Mouse (Mus musculus) liver, embryonic 15.5 days (tissue): ENCODE measurements at regions not wholly inside any gene's neighbourhood (a gene's known extent, or its start where the extent isn't known, plus 50 kb on each side); places are given as distances from the start of the nearest gene placed in this dataset.

Experiments used
- ATAC-seq: fragments of 200-750 bp; cut with Nextera tagmentation; 2 replicates; pipeline ENCODE4 v1.8.0; 2017; ENCODE audit warnings: moderate number of reproducible peaks, mild to moderate bottlenecking, moderate library complexity; ENCODE audit not compliant: insufficient read depth
- H3K27ac ChIP-seq: fragments of 300-500 bp; sonication (generic); replicated peaks from 2 replicates; pipeline ENCODE4 v1.5.1; 2015; ENCODE audit warnings: mild to moderate bottlenecking, inconsistent platforms
- H3K27me3 ChIP-seq: fragments of 300-500 bp; sonication (generic); 2 replicates; pipeline ENCODE4 v1.6.1; 2015; ENCODE audit warnings: mild to moderate bottlenecking, inconsistent platforms
- H3K36me3 ChIP-seq: fragments of 300-500 bp; sonication (generic); replicated peaks from 2 replicates; pipeline ENCODE4 v1.6.1; 2015; ENCODE audit warnings: moderate library complexity, mild to moderate bottlenecking, inconsistent platforms
- H3K4me1 ChIP-seq: fragments of 300-500 bp; sonication (generic); replicated peaks from 2 replicates; pipeline ENCODE4 v1.6.1; 2015; ENCODE audit warnings: inconsistent platforms
- H3K4me2 ChIP-seq: fragments of 300-500 bp; sonication (generic); 2 replicates; pipeline ENCODE4 v1.6.1; 2015; ENCODE audit warnings: moderate library complexity, mild to moderate bottlenecking, inconsistent platforms
- H3K4me3 ChIP-seq: fragments of 300-500 bp; sonication (generic); replicated peaks from 2 replicates; pipeline ENCODE4 v1.5.1; 2015; ENCODE audit warnings: mild to moderate bottlenecking, inconsistent platforms
- H3K9ac ChIP-seq: fragments of 300-500 bp; sonication (generic); 2 replicates; pipeline ENCODE4 v1.6.1; 2015; ENCODE audit warnings: moderate library complexity, mild to moderate bottlenecking, inconsistent platforms
- H3K9me3 ChIP-seq: fragments of 300-500 bp; sonication (generic); replicated peaks from 2 replicates; pipeline ENCODE4 v1.6.1; 2016; ENCODE audit warnings: inconsistent platforms
- WGBS: fragments of 180-500 bp; shearing (Covaris S2); methylation state at CpG from one replicate; pipeline ENCODE4 v1.1.7; 2015; ENCODE audit warnings: mixed read lengths; ENCODE audit not compliant: insufficient replicate concordance; 5-methylcytosine and 5-hydroxymethylcytosine counted together

DNA sequence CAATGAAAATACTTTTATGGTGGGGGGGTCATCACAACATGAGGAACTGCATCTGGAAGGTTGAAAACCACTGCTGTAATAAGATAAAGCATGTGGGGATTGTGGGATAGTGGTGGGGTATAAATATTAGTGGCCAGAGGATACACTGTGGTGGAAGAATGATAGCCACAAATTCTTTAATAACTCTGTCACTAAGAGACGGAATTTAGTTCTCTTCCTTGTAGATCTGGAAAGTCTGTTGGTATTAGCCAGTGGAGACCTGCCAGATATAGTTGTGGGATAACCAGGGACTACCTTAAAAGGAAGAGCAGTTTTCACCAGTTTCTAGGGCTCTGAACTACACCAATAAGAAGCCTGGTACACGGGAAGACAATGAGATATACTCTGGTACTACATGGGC, 161.8 kb downstream of the Tmx1 start:
- Histone ChIP-seq H3K27ac (no peak overlapping the region), H3K9me3 (no peaks in the 10 kb centered on the region), H3K4me3 (no peak overlapping the region), H3K27me3 (no peaks in the 10 kb centered on the region), H3K36me3 (no peaks in the 10 kb centered on the region), H3K9ac (no peak overlapping the region), H3K4me2 (no peak overlapping the region), H3K4me1 (0 out of 2 replicates have a peak, but pooled peaks cover 5% of the 10 kb centered on the region)
- 55% methylated on average over 2 of the region's 2 CpGs for WGBS
- no peak for ATAC-seq

DNA sequence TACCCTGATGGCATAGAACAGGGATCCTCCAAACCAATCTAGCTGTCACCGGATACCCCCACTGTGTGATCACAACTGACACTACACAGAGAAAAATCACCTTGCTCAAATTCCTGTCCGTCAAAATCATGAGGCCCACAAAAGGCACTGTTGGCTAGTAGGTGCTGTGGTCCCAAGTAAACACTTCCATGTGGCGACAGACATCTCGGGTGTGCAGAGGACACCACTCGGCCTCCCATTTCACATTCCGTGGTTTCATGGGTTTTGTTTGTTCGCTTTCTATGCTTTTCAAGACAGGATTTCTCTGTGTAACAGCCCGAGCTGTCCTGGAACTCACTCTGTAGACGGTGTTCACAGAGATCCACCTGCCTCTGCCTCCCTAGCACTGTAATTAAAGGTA, 162.2 kb downstream of the Tmx1 start:
- Histone ChIP-seq H3K4me2 (no peak overlapping the region), H3K4me3 (no peak overlapping the region), H3K36me3 (no peaks in the 10 kb centered on the region), H3K4me1 (0 out of 2 replicates have a peak, but pooled peaks cover 5% of the 10 kb centered on the region), H3K27ac (no peak overlapping the region), H3K9me3 (no peaks in the 10 kb centered on the region), H3K9ac (no peak overlapping the region), H3K27me3 (no peaks in the 10 kb centered on the region)
- WGBS, result 62% methylated on average over 9 of the region's 9 CpGs
- ATAC-seq, result no peak

DNA sequence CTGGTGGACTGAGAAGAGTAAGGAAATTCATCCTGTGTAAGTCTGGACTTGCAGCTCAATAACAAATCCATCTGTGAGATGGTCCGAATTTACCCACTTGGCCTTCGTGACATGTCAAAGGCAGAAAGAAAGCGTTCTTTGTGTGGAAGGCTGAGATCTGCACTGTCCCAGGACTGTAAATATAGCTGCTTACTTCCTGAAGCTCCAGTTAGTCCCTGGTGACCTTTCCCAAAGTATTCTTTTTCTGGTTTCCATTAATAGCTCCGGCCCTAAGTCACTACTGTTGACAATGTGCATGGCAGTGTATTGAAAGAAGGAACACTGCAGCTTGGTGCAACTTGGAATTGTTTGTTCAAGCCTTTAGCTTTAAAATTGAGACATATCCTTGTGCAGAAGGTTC, 163.2 kb downstream of the Tmx1 start:
- Histone ChIP-seq H3K4me2 (no peak overlapping the region), H3K9ac (no peak overlapping the region), H3K4me3 (no peak overlapping the region), H3K36me3 (no peaks in the 10 kb centered on the region), H3K27ac (no peak overlapping the region), H3K4me1 (0 out of 2 replicates have a peak, but pooled peaks cover 5% of the 10 kb centered on the region), H3K9me3 (no peaks in the 10 kb centered on the region), H3K27me3 (no peaks in the 10 kb centered on the region)
- ATAC-seq, result no peak
- WGBS, result 53% methylated on average over 4 of the region's 4 CpGs

DNA sequence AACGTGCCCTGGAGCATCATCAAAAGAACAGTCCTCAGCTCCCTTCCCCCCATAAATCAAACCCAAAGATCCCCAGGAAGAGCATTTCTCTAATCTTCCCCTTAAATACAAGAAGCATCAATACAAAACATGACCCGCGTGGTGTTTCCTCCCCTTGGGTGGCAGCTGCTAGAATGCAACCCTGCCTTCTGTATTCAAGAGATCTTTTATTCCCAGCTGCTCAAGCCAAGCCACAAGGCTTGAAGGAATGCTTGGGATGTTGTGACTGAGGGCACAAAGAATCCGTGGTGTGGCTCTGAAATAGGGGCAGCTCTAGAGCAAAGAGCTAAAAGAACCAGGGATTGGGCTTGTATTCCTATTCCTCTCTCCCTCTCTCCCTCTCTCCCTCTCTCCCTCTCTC, 163.6 kb downstream of the Tmx1 start:
- Histone ChIP-seq H3K27ac (no peak overlapping the region), H3K9ac (no peak overlapping the region), H3K27me3 (no peaks in the 10 kb centered on the region), H3K9me3 (no peaks in the 10 kb centered on the region), H3K4me1 (0 out of 2 replicates have a peak, but pooled peaks cover 5% of the 10 kb centered on the region), H3K4me2 (no peak overlapping the region), H3K36me3 (no peaks in the 10 kb centered on the region), H3K4me3 (no peak overlapping the region)
- 46% methylated on average over 4 of the region's 4 CpGs for WGBS
- no peak for ATAC-seq

DNA sequence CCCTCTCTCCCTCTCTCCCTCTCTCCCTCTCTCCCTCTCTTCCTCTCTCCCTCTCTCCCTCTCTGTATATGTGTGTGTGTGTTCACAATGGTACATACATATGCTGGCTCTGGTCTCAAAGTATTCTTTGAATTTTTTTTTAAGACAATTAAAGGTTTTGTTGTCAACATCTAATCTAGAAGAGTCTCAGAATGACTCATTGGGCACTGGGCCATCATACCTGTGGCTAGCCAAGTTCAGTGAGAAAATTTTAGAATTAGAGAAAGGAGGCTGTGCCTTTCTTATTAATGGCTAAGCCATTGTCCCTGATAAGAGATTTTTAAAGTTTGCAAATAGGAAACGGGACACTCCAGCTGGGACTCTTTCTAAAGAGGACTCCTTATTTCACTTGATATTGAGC, 164.1 kb downstream of the Tmx1 start:
- H3K27ac ChIP-seq, result no peak overlapping the region
- no peaks in the 10 kb centered on the region for H3K27me3 ChIP-seq
- H3K9ac ChIP-seq, result no peak overlapping the region
- no peak overlapping the region for H3K4me3 ChIP-seq
- H3K4me1 ChIP-seq, result 0 out of 2 replicates have a peak, but pooled peaks cover 5% of the 10 kb centered on the region
- no peak overlapping the region for H3K4me2 ChIP-seq
- no peak for ATAC-seq
- 50% methylated on average over 1 of the region's 1 CpGs for WGBS
- no peaks in the 10 kb centered on the region for H3K9me3 ChIP-seq
- no peaks in the 10 kb centered on the region for H3K36me3 ChIP-seq

DNA sequence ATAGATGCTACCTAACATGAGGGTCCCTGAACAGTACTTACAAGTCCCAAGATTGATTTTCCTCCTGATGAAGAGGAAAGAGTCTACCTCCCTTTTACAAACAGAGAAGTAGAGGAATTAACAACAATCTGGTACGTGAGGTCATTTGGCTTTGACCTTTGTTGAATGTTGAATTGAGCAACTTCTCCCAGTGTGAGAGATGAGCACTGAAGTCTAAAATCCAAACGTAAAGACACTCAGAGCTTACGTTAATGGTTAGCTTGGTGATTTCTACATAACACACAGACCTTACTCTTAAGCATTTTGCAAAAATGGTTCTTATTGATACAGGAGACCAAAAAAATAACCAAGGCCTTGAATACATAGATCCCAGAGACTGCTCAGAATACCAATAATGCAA, 165.1 kb downstream of the Tmx1 start:
- Histone ChIP-seq H3K4me3 (no peak overlapping the region), H3K27ac (no peak overlapping the region), H3K4me1 (0 out of 2 replicates have a peak, but pooled peaks cover 5% of the 10 kb centered on the region), H3K9me3 (no peaks in the 10 kb centered on the region), H3K9ac (no peak overlapping the region), H3K36me3 (no peaks in the 10 kb centered on the region), H3K4me2 (no peak overlapping the region), H3K27me3 (no peaks in the 10 kb centered on the region)
- 56% methylated on average over 3 of the region's 3 CpGs for WGBS
- ATAC-seq, result no peak

DNA sequence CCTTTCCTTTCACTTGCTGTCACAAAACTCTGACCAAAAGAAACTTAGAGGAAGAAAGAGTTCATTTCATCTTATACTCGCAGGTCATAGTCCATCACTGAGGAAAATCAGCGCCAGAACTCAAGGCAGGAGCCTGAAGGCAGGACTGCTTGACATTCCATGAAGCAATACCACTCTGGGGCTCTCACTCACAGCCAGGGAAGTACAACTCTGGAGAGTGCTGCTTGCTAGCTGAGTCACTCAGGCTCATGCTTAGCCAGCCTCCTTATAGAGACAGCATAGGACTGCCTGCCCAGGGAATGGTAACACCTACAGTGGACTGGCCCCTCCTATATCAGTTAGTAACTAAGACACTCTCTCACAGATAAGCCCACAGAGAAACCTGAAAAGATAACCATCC, 166.5 kb downstream of the Tmx1 start:
- 74% methylated on average over 2 of the region's 2 CpGs for WGBS
- no peak overlapping the region for H3K27ac ChIP-seq

DNA sequence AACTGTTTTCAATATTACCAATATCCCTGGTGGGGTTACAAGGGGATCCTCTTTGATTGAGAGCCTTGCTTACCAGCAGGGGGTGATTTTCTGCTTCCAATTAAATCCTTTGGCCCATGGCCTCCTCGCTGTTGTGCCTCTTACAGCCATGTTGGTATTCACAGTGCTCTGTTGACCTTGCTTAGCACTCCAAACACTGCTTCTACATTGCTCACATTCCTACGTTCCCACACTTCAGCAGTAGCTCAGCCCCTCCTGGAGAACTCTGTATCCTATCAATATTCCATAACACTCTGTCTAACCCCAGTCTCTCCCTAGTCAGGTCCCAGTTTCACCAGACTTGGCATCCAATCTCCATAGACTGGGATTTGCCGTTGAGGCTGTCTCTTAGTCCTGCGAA, 169.1 kb downstream of the Tmx1 start:
- H3K27ac ChIP-seq, result no peak overlapping the region
- H3K9me3 ChIP-seq, result no peaks in the 10 kb centered on the region
- no peak overlapping the region for H3K9ac ChIP-seq
- no peaks in the 10 kb centered on the region for H3K4me1 ChIP-seq
- no peaks in the 10 kb centered on the region for H3K36me3 ChIP-seq
- no peak overlapping the region for H3K4me3 ChIP-seq
- WGBS, result 70% methylated on average over 4 of the region's 4 CpGs
- no peaks in the 10 kb centered on the region for H3K27me3 ChIP-seq
- no peak overlapping the region for H3K4me2 ChIP-seq
- ATAC-seq, result no peak

More for the DNA sequence above, 166.5 kb downstream of the Tmx1 start:
- ATAC-seq, result no peak
- no peaks in the 10 kb centered on the region for H3K36me3 ChIP-seq
- H3K9me3 ChIP-seq, result no peaks in the 10 kb centered on the region
- H3K4me3 ChIP-seq, result no peak overlapping the region
- H3K27me3 ChIP-seq, result no peaks in the 10 kb centered on the region
- no peak overlapping the region for H3K4me2 ChIP-seq
- H3K4me1 ChIP-seq, result 0 out of 2 replicates have a peak, but pooled peaks cover 5% of the 10 kb centered on the region
- H3K9ac ChIP-seq, result no peak overlapping the region

DNA sequence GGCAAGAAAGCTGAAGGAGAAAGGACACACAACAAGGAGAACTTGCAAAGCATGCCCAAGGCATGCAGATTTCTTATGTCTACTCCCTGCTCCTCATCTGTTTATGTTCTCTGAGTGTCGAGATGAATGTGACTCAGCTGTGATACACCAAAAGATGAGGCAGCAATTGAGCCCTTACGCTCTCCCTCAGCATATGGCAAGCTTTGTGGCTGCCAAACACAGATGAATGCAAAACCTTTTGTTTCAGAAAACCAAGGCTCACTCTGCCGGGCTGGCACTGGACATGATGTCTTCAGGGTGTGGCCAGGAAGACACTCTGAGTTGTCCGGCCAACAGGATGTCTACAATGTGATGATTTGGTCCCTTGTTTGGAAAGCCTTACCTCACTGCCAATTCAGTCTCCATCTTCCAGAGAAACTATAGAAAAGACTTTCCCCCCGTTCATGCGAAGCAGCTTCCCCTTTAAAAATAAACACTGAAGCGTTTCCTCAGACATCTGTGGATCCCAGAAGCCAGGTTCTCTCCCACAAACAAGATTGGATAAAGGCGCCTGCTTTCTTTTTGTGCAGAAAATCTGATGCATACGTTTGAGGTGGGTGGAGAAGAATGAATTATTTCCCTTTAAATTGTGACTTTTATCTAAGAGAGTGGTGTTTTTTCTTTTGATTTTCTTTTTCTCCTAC, 171.5 kb downstream of the Tmx1 start:
- no peak overlapping the region for H3K9ac ChIP-seq
- H3K4me2 ChIP-seq, result no peak overlapping the region
- no peaks in the 10 kb centered on the region for H3K36me3 ChIP-seq
- no peaks in the 10 kb centered on the region for H3K4me1 ChIP-seq
- no peak overlapping the region for H3K27ac ChIP-seq
- no peak overlapping the region for H3K4me3 ChIP-seq
- no peaks in the 10 kb centered on the region for H3K27me3 ChIP-seq
- ATAC-seq, result no peak
- 46% methylated on average over 9 of the region's 9 CpGs for WGBS
- no peaks in the 10 kb centered on the region for H3K9me3 ChIP-seq

DNA sequence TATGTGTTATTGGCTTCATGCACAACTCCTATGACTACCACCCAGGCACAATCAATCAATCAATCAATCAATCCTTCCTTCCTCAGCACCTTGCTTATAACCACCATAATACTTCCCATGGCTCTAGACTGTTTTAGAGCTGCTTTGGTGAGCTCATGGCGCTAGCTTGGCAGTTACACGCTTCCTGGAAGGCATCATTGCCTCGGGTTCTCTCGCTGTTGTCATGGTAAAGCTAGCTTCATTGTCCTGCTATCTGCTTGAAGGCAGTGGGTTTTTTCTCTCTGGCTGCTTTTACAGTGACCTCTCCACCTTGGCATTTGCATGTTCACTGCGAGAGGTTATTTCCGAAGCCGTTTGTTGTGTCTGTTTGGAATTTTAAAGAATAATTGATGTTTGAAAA, 174.7 kb downstream of the Tmx1 start:
- no peak for ATAC-seq
- Histone ChIP-seq H3K36me3 (no peaks in the 10 kb centered on the region), H3K27ac (no peak overlapping the region), H3K27me3 (no peaks in the 10 kb centered on the region), H3K9me3 (no peaks in the 10 kb centered on the region), H3K4me2 (no peak overlapping the region), H3K4me3 (no peak overlapping the region), H3K4me1 (no peaks in the 10 kb centered on the region), H3K9ac (no peak overlapping the region)
- WGBS, result 66% methylated on average over 7 of the region's 7 CpGs

DNA sequence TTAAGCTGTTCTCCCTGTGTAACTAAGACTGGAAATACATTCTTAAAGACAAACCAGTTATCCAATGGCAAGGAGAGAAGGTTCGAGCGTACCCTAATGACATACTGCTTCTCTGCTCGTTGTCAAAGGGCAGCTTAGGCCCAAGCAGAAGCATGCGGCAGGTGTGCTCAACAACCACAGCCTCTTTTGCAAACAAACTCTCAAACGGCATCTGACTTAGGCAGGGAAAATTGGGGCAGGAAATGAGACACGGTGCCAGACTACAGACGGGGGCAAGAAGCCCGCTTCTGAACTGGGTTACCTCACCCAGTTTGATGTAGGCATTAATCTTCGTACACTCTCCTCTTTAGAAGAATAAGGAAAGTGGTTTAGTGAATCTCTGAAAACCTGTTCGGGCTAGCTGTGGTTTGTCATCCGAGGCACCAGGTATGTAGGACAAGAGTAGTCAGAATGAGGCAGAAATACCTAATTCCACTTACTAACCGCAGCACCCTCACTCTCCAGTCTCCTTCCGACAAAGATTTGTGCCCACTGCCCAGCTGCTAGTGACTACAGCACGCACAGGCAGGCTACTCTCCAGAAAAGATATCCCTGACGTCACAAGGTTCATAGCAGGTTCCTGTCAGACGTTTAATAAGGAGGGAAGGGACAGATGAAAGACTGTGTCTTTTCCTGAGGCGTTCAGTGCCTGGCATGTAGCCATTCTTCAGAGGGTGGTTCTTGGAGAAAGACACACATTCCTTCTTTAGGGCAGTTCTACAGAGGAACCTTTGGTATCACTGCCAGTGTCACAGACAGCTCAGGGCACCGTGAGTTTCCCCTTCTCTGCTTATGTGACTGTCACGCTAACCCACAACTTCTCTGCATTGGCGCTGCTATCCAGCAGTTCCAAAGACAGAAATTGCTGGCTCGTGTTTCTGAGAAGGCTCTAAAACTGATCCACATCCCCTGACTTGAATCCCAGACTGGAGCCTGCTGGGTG, 175.8 kb downstream of the Tmx1 start:
- no peaks in the 10 kb centered on the region for H3K9me3 ChIP-seq
- H3K9ac ChIP-seq, result no peak overlapping the region
- no peak overlapping the region for H3K4me2 ChIP-seq
- no peak overlapping the region for H3K4me3 ChIP-seq
- no peaks in the 10 kb centered on the region for H3K27me3 ChIP-seq
- ATAC-seq, result no peak
- 61% methylated on average over 21 of the region's 21 CpGs for WGBS
- no peaks in the 10 kb centered on the region for H3K4me1 ChIP-seq
- H3K27ac ChIP-seq, result no peak overlapping the region
- no peaks in the 10 kb centered on the region for H3K36me3 ChIP-seq
